Mouse (Mus musculus) lung, postnatal 36 days (tissue): ENCODE measurements at regions not wholly inside any gene's neighbourhood (a gene's known extent, or its start where the extent isn't known, plus 50 kb on each side); places are given as distances from the start of the nearest gene placed in this dataset.
A peak's percentile ranks its signal among the peaks of the same experiment; 100 is the strongest.

Experiments used
- DNase-seq: peaks from one replicate; pipeline ENCODE4 v3.0.0; 2022; ENCODE audit warnings: mixed read lengths

GRCm38 (mm10) chr6:67149425-67149824 is 88.6 kb upstream of the Serbp1 start:
- no peak for DNase-seq

GRCm38 (mm10) chr6:67146708-67147107 is 91.3 kb upstream of the Serbp1 start:
- DNase-seq = peak; percentile 47

DNA sequence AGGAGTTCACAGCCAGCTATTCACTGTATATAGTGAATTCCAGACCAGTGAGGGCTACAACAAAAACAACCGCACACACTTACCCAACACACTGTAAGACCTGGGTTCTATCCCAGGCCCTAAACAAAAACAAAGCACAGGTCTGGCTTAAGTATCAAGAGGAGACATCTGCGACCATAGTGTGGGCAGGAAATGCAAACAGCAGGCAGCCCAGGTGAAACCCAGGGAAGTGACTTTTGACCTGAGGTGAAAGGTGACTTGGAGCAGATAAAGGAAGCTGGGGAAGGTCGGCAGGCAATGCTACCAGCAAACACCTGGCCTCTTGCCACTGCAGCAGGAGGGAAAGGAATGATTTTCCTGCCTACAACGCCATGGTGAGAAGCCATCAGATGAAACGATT is 92.0 kb upstream of the Serbp1 start:
- DNase-seq = no peak

DNA sequence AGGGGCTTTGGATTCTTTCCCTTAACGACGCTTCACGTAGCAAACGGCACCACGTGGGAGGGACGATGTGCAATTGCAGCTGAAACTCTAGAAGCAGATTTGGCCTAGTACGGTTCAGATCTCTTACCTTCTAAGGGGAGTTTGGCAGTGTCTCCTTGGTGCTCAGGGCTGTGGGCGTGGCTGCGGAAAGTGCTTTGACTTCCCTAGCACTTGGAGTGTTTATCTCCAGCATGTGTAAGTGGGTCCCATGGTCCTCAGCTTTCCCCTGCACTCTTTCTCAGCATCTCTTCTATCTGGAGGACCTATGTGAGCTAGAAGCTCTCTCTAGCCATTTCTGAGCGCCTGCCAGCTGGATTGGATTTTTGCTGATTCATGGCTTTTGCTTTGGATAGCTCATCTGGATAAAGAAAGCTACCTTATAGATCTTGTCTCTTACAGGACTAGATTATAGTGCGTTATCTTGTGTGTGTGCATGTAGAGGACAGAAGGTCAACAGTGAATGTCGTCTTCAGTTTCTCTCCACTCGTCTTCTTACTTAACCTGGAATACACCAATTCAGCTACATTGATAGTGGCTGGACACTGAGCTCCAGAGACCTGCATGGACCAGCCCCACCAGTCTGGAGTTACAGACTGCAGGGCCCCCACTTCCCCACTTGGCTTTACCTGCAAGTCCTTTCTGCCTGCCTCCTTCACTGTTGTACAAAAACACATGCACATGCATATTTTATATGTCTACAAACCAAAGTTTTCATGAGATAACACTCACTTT is 92.8 kb upstream of the Serbp1 start:
- DNase-seq = peak; percentile 82

GRCm38 (mm10) chr6:67142179-67142578 is 95.8 kb upstream of the Serbp1 start:
- DNase-seq = peak; percentile 90

- DNase-seq = no peak
Observed at GRCm38 (mm10) chr6:67140645-67141250, 97.2 kb upstream of the Serbp1 start.

DNA sequence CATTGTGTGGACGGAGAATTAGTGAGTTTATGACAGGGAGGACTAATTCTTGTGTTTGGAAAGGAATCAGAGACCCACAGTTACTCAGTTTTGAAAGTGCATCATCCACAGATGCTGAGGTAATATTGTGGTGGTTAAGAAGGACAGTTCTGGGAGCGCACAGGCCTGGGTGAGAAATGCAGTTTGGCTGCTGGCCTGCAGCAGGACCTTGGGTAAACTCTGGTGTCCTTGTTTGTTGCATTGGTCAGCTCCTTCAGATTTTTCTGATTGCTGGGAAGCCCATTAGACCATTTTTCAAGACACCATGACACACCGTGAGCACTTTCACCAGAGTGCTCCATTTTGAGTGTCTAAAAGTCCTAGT is 99.0 kb upstream of the Serbp1 start:
- DNase-seq = no peak

DNA sequence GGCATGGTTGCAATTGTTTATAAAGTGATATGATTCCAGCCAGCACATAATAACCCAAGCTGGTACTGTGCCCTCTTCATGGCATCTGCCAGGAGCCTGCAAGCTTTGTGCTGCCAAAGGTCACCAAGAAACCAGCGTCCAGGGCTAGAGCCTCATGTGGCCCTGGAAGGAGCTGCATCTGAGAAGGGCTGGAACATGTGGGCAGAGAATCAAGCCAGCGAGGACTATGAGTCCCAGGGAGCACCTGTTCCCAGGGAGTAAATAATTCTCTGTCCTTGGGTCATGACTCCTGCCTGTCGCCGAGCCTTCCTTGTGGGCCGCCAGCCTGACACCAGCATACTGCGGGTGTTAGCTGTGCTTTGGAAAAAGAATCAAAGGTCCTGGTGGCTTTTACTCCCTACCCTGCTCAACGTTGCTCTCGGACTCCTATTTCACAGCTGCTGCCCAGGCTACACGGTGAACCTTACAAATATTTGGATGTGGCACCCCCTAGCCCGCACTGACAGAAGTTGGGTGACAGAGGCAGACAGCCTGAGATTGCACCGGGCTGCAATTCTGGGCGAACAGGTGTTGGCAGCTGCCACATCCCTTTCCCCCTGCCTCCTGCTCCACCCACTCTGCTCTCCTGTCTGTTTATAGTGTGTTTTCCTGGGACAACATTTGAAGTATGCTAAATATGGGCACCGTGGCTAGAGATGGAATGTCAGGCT is 99.5 kb upstream of the Serbp1 start:
- peak; percentile 41 for DNase-seq

- no peak for DNase-seq
Observed at GRCm38 (mm10) chr6:67137482-67137881, 100.2 kb upstream of the Gadd45a start.

- no peak for DNase-seq
Observed at GRCm38 (mm10) chr6:67134915-67135314, 97.7 kb upstream of the Gadd45a start.

DNA sequence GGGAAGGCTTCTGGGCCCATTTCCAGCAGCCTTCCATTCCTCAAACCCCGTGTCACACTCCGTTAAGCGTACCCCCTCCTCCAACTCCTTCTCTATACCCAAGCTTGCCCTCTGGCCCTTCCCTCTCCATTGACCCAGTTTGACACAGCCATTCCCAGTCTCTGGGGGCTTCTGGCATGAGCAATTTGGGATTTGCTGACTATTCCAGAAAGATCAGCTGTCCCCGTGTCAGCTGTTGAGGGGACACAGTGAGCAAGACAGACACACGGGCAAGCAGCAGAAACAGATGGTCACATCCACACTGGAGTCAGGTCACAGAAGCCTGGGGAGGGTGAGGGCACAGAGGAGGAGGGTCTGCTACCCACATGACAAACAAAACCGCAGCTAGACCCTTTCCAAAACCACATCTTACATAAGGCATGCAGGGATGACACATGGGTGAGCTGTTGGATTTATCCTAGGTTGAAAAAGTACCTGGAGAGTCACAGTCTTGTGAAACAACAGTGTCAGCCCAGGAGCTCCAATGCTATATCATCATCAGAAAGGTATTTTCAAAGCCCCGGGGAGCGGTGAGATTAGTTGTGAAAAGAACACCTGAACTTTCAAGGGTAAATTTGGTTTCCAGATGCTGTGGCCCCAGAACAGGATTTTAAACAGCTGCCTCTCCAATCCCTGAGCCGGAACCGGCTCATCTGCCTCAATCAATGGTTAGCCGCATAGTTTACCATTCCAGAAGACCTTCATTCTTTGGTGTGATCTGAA is 93.5 kb upstream of the Gadd45a start:
- no peak for DNase-seq

DNA sequence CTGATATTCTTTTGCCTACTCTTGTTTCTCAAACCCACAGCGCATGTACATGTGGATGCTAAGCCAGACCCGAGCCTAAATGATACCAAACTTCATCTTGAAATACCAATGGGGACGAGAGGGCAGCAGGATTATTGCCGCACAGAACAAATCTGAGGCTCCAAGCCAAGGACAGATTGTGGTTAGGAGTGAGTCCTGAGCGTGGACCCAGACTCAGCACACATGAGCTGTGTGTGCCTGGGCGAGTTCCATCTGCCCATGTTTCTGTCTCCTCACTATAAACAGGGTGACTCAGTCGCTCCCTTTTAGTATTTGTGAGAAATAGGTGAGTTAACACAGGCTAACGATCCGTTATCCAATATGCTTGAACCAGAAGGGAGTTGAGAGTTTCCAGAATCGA is 92.4 kb upstream of the Gadd45a start:
- DNase-seq = no peak

GRCm38 (mm10) chr6:67128503-67129463 is 91.5 kb upstream of the Gadd45a start:
- peak; percentile 33 for DNase-seq

GRCm38 (mm10) chr6:67127727-67128126 is 90.5 kb upstream of the Gadd45a start:
- DNase-seq = no peak

DNA sequence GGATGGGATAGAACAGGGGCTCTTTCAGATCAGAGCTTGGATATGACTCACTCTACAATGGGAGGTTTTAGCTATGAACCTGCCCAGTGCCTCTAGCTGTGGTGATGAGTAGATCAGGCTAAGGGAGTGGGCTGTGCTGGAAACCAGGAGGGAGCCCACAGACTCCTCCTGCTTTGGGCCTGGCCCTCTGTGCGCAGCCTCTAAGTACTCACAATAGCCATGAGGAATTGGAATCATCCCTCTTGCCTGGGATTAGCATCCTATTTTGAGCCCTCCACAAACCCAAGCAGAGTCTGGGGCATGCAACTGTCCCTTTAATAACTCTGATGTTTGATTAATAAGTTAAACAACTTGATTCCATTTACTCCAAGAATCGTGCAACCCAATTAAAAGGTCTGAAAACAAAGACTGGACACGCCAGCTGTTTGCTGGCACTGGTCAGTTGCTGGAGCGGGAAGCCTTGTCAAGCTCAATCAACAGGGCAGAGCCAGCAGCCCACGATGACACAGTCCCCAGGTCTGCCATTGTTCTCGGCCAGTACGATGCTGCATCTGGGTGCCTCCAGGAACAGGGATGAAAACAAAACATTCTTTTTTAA is 88.6 kb upstream of the Gadd45a start:
- no peak for DNase-seq

GRCm38 (mm10) chr6:67124089-67124488 is 86.8 kb upstream of the Gadd45a start:
- DNase-seq = no peak

GRCm38 (mm10) chr6:67123071-67123470 is 85.8 kb upstream of the Gadd45a start:
- no peak for DNase-seq

DNA sequence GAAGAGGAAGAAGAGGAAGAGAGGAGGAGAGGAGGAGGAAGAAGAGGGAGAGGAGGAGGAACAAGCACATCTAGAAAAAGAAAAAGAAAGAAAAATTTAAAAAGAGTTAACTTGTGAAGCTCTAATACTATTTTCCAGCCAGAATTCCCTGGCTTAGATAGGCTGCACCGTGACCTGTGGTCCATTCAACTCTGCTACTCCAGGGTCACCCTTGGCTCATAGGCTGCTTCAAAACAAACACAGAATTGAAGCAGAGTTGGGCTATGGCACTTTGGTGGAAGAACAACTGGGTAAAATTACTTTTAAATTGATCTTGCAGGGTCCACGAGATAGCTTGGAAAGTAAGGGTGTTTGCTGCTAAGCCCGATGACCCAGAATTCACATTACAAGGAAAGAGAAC is 79.0 kb upstream of the Gadd45a start:
- DNase-seq = no peak

DNA sequence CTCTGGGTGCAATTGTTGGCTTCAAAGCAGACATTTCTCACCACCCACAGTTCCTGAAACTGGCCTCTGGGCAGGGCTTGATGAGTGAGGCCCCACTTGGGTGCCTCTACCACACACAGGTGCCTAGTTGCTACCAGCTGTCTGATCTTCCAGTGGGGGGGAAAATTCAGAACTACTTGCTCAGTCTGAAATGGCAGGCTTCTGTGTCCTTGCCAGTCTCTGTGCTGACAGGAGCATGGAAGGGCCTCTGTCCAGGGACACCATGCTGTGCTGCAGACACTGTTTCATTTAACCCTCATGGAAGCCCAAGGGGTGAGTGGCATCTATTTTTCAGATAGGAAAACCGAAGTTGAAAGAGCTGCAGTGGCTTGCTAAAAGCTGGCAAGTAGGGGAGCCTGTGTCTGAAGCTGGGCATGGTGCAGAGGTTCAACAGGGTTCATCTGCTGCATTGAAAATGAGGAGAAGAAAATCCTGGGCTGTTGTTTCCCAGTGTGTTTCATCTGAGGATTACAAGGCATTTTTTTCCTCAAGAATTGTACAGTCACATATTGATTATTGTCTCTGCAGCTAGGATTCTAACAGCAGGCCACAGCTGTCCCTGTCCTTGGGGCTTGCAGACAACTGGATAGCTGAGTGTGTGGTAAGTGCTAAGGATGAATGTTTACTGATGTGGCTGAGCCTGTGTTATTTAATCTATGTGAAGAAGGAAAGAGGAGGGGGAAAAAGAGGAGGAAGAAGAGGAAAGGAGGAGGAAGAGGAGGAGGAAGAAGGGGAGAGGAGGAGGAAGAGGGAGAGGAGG is 78.4 kb upstream of the Gadd45a start:
- DNase-seq = no peak

DNA sequence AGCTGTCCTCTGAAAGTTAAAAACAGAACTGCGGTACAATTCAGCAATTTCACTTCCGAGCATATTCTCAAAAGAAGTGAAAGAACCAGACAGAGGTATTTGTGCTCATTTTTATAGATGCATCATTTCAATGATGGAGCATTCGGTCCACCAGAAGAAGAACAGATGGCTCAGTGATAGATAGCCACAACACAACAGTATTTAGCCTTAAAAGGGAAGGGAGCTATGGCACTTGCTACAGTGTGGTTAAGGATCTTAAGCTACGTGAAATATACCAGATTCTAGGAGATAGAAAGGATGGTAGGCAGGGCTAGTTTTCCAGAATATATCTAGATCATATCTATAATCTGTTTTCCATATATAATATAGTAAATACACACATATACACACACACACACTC is 77.5 kb upstream of the Gadd45a start:
- no peak for DNase-seq
